Mouse (Mus musculus) liver, embryonic 12.5 days (tissue): ENCODE data around the gene Gm26558. TPM values are rescaled to one million over a fixed set of nuclear protein-coding genes. Genes with fewer than 3 reads are reported as not detected.
A peak's percentile ranks its signal among the peaks of the same experiment; 100 is the strongest.

Experiments used
- ATAC-seq: fragments of 200-750 bp; cut with Nextera tagmentation; 2 replicates; pipeline ENCODE4 v1.8.0; 2017; ENCODE audit warnings: moderate number of reproducible peaks, mild to moderate bottlenecking, moderate library complexity
- H3K27ac ChIP-seq: fragments of 300-500 bp; sonication (generic); 2 replicates; pipeline ENCODE4 v1.5.1; 2016; ENCODE audit warnings: mild to moderate bottlenecking
- H3K27me3 ChIP-seq: fragments of 300-500 bp; sonication (generic); replicated peaks from 2 replicates; pipeline ENCODE4 v1.6.1; 2016; ENCODE audit warnings: mild to moderate bottlenecking, moderate library complexity
- H3K36me3 ChIP-seq: fragments of 300-500 bp; sonication (generic); 2 replicates; pipeline ENCODE4 v1.6.1; 2016; ENCODE audit warnings: mild to moderate bottlenecking, moderate library complexity
- H3K4me1 ChIP-seq: fragments of 300-500 bp; sonication (generic); 2 replicates; pipeline ENCODE4 v1.6.1; 2016
- H3K4me2 ChIP-seq: fragments of 300-500 bp; sonication (generic); 2 replicates; pipeline ENCODE4 v1.6.1; 2016; ENCODE audit warnings: mild to moderate bottlenecking, moderate library complexity
- H3K4me3 ChIP-seq: fragments of 300-500 bp; sonication (generic); 2 replicates; pipeline ENCODE4 v1.5.1; 2016; ENCODE audit warnings: mild to moderate bottlenecking, moderate library complexity
- H3K9ac ChIP-seq: fragments of 300-500 bp; sonication (generic); 2 replicates; pipeline ENCODE4 v1.6.1; 2016; ENCODE audit warnings: mild to moderate bottlenecking, moderate library complexity
- H3K9me3 ChIP-seq: fragments of 300-500 bp; sonication (generic); replicated peaks from 2 replicates; pipeline ENCODE4 v1.6.1; 2016; ENCODE audit warnings: mild to moderate bottlenecking, moderate library complexity
- WGBS: fragments of 180-500 bp; shearing (Covaris S2); methylation state at CpG from one replicate; pipeline ENCODE4 v1.1.7; 2016; ENCODE audit not compliant: insufficient replicate concordance; 5-methylcytosine and 5-hydroxymethylcytosine counted together
- polyA plus RNA-seq: library from polyadenylated mRNA; unstranded; fragments of >200 nt; fragmentation: Nextera tagmentation; extraction: Ambion mirVana; gene quantifications from 2 replicates; pipeline ENCODE4 v1.2.1, GENCODE M21; 2016

Gene Gm26558
- 2.5 and 3.4 TPM in 2 replicates for polyA plus RNA-seq

GRCm38 (mm10) chr2:70661715-70662495 is at the start of gene Gm26558:
Gm26558 (minus strand) TSS chr2:70662108.
- under 1% methylated on average over 54 of the region's 54 CpGs for WGBS
- Histone ChIP-seq H3K27ac (peak within 1 kb of the TSS; percentile 93), H3K36me3 (peaks cover 7% of the 10 kb centered on the region; the same call in 1 of the 2 replicates), H3K27me3 (peaks cover 11% of the 10 kb centered on the region), H3K9ac (peak within 1 kb of the TSS; percentile 93), H3K4me3 (peak within 1 kb of the TSS; percentile 91), H3K9me3 (no peaks in the 10 kb centered on the region), H3K4me1 (peaks cover 45% of the 10 kb centered on the region), H3K4me2 (peak within 1 kb of the TSS; percentile 90)
- ATAC-seq: peak; percentile 78

- Histone ChIP-seq H3K9ac (no peak overlapping the region), H3K27ac (no peak overlapping the region), H3K4me2 (no peak overlapping the region), H3K4me3 (no peak overlapping the region), H3K36me3 (peaks cover 66% of the 10 kb centered on the region), H3K4me1 (no peaks in the 10 kb centered on the region), H3K27me3 (no peaks in the 10 kb centered on the region), H3K9me3 (no peaks in the 10 kb centered on the region)
- ATAC-seq: no peak
- WGBS: 86% methylated on average over 4 of the region's 4 CpGs
Measured at GRCm38 (mm10) chr2:70710878-70711277, 49.0 kb upstream of the Gm26558 start.

GRCm38 (mm10) chr2:70710236-70710635 is 48.3 kb upstream of the Gm26558 start:
- WGBS: 84% methylated on average over 7 of the region's 7 CpGs
- no peak for ATAC-seq
- peaks cover under 1% of the 10 kb centered on the region for H3K4me1 ChIP-seq
- no peaks in the 10 kb centered on the region for H3K9me3 ChIP-seq
- H3K27me3 ChIP-seq: no peaks in the 10 kb centered on the region
- peaks cover 59% of the 10 kb centered on the region for H3K36me3 ChIP-seq
- no peak overlapping the region for H3K4me2 ChIP-seq
- no peak overlapping the region for H3K9ac ChIP-seq
- no peak overlapping the region for H3K27ac ChIP-seq
- no peak overlapping the region for H3K4me3 ChIP-seq

GRCm38 (mm10) chr2:70708986-70709730 is 47.2 kb upstream of the Gm26558 start:
- Histone ChIP-seq H3K36me3 (peaks cover 49% of the 10 kb centered on the region), H3K4me2 (no peak overlapping the region), H3K27me3 (no peaks in the 10 kb centered on the region), H3K9me3 (no peaks in the 10 kb centered on the region), H3K9ac (no peak overlapping the region), H3K4me1 (peaks cover 10% of the 10 kb centered on the region), H3K27ac (no peak overlapping the region), H3K4me3 (no peak overlapping the region)
- 79% methylated on average over 13 of the region's 13 CpGs for WGBS
- ATAC-seq: no peak

GRCm38 (mm10) chr2:70702403-70702802 is 40.5 kb upstream of the Gm26558 start:
- 16% methylated on average over 5 of the region's 5 CpGs for WGBS
- ATAC-seq: no peak
- Histone ChIP-seq H3K27me3 (no peaks in the 10 kb centered on the region), H3K9ac (no peak overlapping the region), H3K4me3 (no peak overlapping the region), H3K36me3 (no peaks in the 10 kb centered on the region), H3K4me1 (peaks cover 15% of the 10 kb centered on the region), H3K4me2 (no peak overlapping the region), H3K9me3 (no peaks in the 10 kb centered on the region), H3K27ac (no peak overlapping the region)

GRCm38 (mm10) chr2:70701571-70701970 is 39.7 kb upstream of the Gm26558 start:
- 28% methylated on average over 9 of the region's 9 CpGs for WGBS

GRCm38 (mm10) chr2:70700851-70701250 is 38.9 kb upstream of the Gm26558 start:
- H3K27ac ChIP-seq: no peak overlapping the region
- no peak overlapping the region for H3K4me3 ChIP-seq
- no peaks in the 10 kb centered on the region for H3K27me3 ChIP-seq
- peaks cover 15% of the 10 kb centered on the region for H3K4me1 ChIP-seq
- 83% methylated on average over 3 of the region's 3 CpGs for WGBS
- 0 out of 2 replicates have a peak, but pooled peaks cover 3% of the 10 kb centered on the region for H3K36me3 ChIP-seq
- no peak overlapping the region for H3K4me2 ChIP-seq
- H3K9me3 ChIP-seq: no peaks in the 10 kb centered on the region
- H3K9ac ChIP-seq: no peak overlapping the region
- ATAC-seq: no peak

More at GRCm38 (mm10) chr2:70701571-70701970, 39.7 kb upstream of the Gm26558 start:
- H3K4me2 ChIP-seq: no peak overlapping the region
- peaks cover 15% of the 10 kb centered on the region for H3K4me1 ChIP-seq
- no peak overlapping the region for H3K9ac ChIP-seq
- no peaks in the 10 kb centered on the region for H3K9me3 ChIP-seq
- H3K27ac ChIP-seq: no peak overlapping the region
- no peak for ATAC-seq
- no peak overlapping the region for H3K4me3 ChIP-seq
- H3K27me3 ChIP-seq: no peaks in the 10 kb centered on the region
- H3K36me3 ChIP-seq: no peaks in the 10 kb centered on the region

GRCm38 (mm10) chr2:70695712-70696111 is 33.8 kb upstream of the Gm26558 start:
- ATAC-seq: no peak

GRCm38 (mm10) chr2:70690195-70690594 is 28.3 kb upstream of the Gm26558 start:
- ATAC-seq: peak; percentile 30; the same call in 1 of the 2 replicates
- Histone ChIP-seq H3K27me3 (no peaks in the 10 kb centered on the region), H3K4me1 (no peaks in the 10 kb centered on the region), H3K9ac (no peak overlapping the region), H3K36me3 (peaks cover 84% of the 10 kb centered on the region), H3K4me3 (no peak overlapping the region), H3K4me2 (no peak overlapping the region), H3K9me3 (no peaks in the 10 kb centered on the region), H3K27ac (no peak overlapping the region)
- 87% methylated on average over 11 of the region's 11 CpGs for WGBS

More at GRCm38 (mm10) chr2:70695712-70696111, 33.8 kb upstream of the Gm26558 start:
- no peak overlapping the region for H3K9ac ChIP-seq
- WGBS: 75% methylated on average over 10 of the region's 10 CpGs
- no peaks in the 10 kb centered on the region for H3K4me1 ChIP-seq
- peaks cover 33% of the 10 kb centered on the region for H3K36me3 ChIP-seq
- no peaks in the 10 kb centered on the region for H3K9me3 ChIP-seq
- no peak overlapping the region for H3K4me2 ChIP-seq
- no peak overlapping the region for H3K27ac ChIP-seq
- no peak overlapping the region for H3K4me3 ChIP-seq
- no peaks in the 10 kb centered on the region for H3K27me3 ChIP-seq

GRCm38 (mm10) chr2:70688454-70689078 is 26.7 kb upstream of the Gm26558 start:
- H3K36me3 ChIP-seq: peaks cover 100% of the 10 kb centered on the region
- no peak overlapping the region for H3K27ac ChIP-seq
- H3K9ac ChIP-seq: no peak overlapping the region
- H3K4me3 ChIP-seq: no peak overlapping the region
- WGBS: 89% methylated on average over 21 of the region's 21 CpGs
- no peak for ATAC-seq
- no peaks in the 10 kb centered on the region for H3K27me3 ChIP-seq
- no peak overlapping the region for H3K4me2 ChIP-seq
- no peaks in the 10 kb centered on the region for H3K9me3 ChIP-seq
- no peaks in the 10 kb centered on the region for H3K4me1 ChIP-seq

GRCm38 (mm10) chr2:70682324-70682723 is 20.4 kb upstream of the Gm26558 start:
- no peaks in the 10 kb centered on the region for H3K9me3 ChIP-seq
- no peak overlapping the region for H3K4me3 ChIP-seq
- H3K36me3 ChIP-seq: peaks cover 95% of the 10 kb centered on the region
- no peak overlapping the region for H3K27ac ChIP-seq
- ATAC-seq: no peak
- H3K9ac ChIP-seq: no peak overlapping the region
- no peak overlapping the region for H3K4me2 ChIP-seq
- no peaks in the 10 kb centered on the region for H3K27me3 ChIP-seq
- 79% methylated on average over 2 of the region's 2 CpGs for WGBS
- H3K4me1 ChIP-seq: no peaks in the 10 kb centered on the region
